Mouse (Mus musculus) lung, adult 2 months (tissue): ENCODE results near the gene Ndufs2. TPM values are rescaled to one million over a fixed set of nuclear protein-coding genes. Genes with fewer than 3 reads are reported as not detected.
A peak's percentile ranks its signal among the peaks of the same experiment; 100 is the strongest.
"Not testable (repeated sequence)": the region's sequence is repeated elsewhere in the genome, so short reads cannot be mapped to it uniquely, and the experiment has no call there.

ENCODE experiments used
- DNase-seq: peaks from one replicate; pipeline ENCODE4 v3.0.0; 2022
- H3K4me1 ChIP-seq: fragments of 200-500 bp; 2 replicates; pipeline ENCODE4 v1.6.1; 2011; ENCODE audit warnings: low read length; ENCODE audit not compliant: control insufficient read depth, insufficient read depth
- H3K4me3 ChIP-seq: fragments of 200-500 bp; replicated peaks from 2 replicates; pipeline ENCODE3; 2011; ENCODE audit warnings: low read depth, mild to moderate bottlenecking, control low read depth, low read length; ENCODE audit errors: extremely low read depth
- CTCF ChIP-seq: fragments of 200-500 bp; IDR thresholded peaks from 2 replicates; pipeline ENCODE4 v1.5.1; 2011; ENCODE audit warnings: mild to moderate bottlenecking, low read length, control low read depth; ENCODE audit not compliant: insufficient read depth
- POLR2A ChIP-seq: fragments of 200-500 bp; IDR thresholded peaks from 2 replicates; pipeline ENCODE4 v1.6.1; 2011; ENCODE audit warnings: low read depth, mild to moderate bottlenecking, control low read depth, low read length, borderline replicate concordance; ENCODE audit errors: extremely low read depth
- WGBS: fragments of 180-500 bp; shearing (Covaris S2); methylation state at CpG from one replicate; pipeline ENCODE4 v1.1.7; 2018; 5-methylcytosine and 5-hydroxymethylcytosine counted together
- polyA plus RNA-seq: library from polyadenylated mRNA; depleted of rRNA; stranded (reverse); fragments of >200 nt; gene quantifications from 2 replicates; pipeline ENCODE4 v1.2.3, GENCODE M21; 2012

Ndufs2 gene
- polyA plus RNA-seq, 1 experiment: 118 TPM

GRCm38 (mm10) chr1:171246709-171247452, 4.3 kb downstream of the Ndufs2 start:
- DNase-seq: peak; percentile 94
- Histone ChIP-seq H3K4me1 (peaks cover 15% of the 10 kb centered on the region), H3K4me3 (peak overlapping the region; percentile 88)
- peak; percentile 94; the same call in 1 of the 2 replicates for TF ChIP-seq POLR2A
- peak; percentile 69 for TF ChIP-seq CTCF
- WGBS: under 1% methylated on average over 41 of the region's 41 CpGs

DNA sequence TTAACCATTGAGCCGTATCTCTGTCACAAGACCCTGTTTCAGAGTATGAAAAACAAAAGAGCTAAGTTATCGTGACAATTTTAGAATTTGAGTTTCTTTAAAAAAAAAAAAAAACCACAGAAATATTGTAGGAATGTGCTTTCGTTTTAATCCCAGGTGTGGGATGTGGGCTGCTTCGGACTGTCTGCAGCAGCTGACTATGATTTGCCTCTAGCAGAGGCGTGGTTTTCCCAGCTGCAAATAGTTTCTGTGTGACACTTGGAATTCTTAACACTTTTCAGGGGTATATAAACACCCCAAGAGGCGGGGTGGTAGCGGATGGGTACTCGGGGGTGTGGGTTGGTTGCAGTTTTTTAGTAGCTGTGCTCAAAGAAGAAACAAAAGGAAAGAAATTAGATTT, 5.8 kb downstream of the Ndufs2 start:
- DNase-seq: no peak

DNA sequence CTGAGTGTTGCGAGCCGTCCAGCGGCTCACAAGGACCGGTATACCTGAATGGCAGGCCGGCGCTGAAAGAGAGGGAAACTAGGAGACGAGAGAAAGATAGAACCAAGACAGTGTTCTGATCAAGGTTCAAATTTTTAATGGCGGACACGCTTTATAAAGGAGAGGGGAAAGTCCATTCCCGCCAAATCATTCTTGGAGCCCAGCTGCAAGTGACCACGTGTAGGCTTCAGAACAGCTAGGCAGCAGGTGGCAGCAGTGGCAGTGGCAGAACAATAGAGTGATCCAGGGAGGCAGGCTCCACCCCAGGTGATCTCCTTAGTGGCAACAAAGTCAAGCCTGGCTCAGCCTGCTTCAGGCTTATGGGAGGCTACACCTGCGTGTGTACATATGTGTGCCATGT, 9.2 kb downstream of the Ndufs2 start:
- not testable (repeated sequence) for H3K4me3 ChIP-seq, H3K4me1 ChIP-seq, DNase-seq
- 86% methylated on average over 12 of the region's 12 CpGs for WGBS

More for the DNA sequence above, 5.8 kb downstream of the Ndufs2 start:
- 76% methylated on average over 8 of the region's 8 CpGs for WGBS
- Histone ChIP-seq H3K4me1 (peaks cover 15% of the 10 kb centered on the region), H3K4me3 (no peak overlapping the region)
- TF ChIP-seq POLR2A (no peak), CTCF (no peak)

GRCm38 (mm10) chr1:171240911-171241310, 10.3 kb downstream of the Ndufs2 start:
- DNase-seq: no peak
- no peak overlapping the region for H3K4me3 ChIP-seq
- TF ChIP-seq CTCF (no peak), POLR2A (no peak)
- 88% methylated on average over 10 of the region's 10 CpGs for WGBS
- H3K4me1 ChIP-seq: no peaks in the 10 kb centered on the region

DNA sequence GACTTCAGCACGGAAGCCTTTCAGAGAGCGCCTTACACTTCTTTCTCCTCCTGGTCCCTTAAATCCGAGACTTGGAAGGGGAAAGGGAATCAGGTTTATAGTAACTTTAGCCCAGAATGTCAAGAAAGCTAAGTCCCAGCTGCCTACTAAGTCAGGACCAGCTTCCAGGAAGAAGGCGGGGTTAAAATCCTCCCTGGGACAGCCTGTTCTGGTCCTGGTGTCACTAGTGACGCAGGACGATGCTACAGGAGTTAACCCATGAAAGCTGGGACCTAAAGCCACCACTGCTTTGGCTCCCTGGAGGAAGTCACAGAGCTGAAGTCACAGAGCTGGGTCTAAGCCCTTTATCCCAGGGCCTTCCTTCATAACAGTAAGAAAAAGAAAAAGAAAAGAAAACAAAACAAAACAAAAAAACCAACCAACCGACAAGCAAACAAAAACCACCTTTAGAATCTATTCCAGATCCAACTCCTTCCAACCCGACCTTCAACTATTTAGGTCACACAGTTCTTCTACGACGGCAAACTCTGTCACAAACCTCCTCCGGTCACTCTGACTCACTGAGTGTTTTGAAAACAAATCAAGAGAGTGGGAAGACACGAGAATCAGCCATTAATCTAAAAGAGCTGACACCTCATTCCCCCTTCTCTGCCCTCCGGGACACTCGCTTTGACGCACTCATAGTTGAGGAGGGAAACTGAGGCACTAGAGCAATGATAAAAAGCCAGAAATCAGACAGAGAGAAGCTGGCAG, 11.0 kb downstream of the Ndufs2 start:
- H3K4me1 ChIP-seq: no peaks in the 10 kb centered on the region
- TF ChIP-seq CTCF (no peak), POLR2A (no peak)
- H3K4me3 ChIP-seq: no peak overlapping the region
- WGBS: 57% methylated on average over 15 of the region's 15 CpGs
- no peak for DNase-seq

GRCm38 (mm10) chr1:171238463-171238862, 12.7 kb downstream of the Ndufs2 start:
- 67% methylated on average over 14 of the region's 14 CpGs for WGBS
- DNase-seq: peak; percentile 70
- Histone ChIP-seq H3K4me1 (peaks cover under 1% of the 10 kb centered on the region; the same call in 1 of the 2 replicates), H3K4me3 (no peak overlapping the region)
- TF ChIP-seq POLR2A: no peak
- peak; percentile 73 for TF ChIP-seq CTCF

GRCm38 (mm10) chr1:171237438-171237837, 13.8 kb downstream of the Ndufs2 start:
- 64% methylated on average over 6 of the region's 6 CpGs for WGBS
- no peak for TF ChIP-seq POLR2A
- no peak for TF ChIP-seq CTCF
- H3K4me1 ChIP-seq: peaks cover 4% of the 10 kb centered on the region; the same call in 1 of the 2 replicates
- no peak overlapping the region for H3K4me3 ChIP-seq
- no peak for DNase-seq

- peaks cover 4% of the 10 kb centered on the region; the same call in 1 of the 2 replicates for H3K4me1 ChIP-seq
- no peak for DNase-seq
- no peak overlapping the region for H3K4me3 ChIP-seq
- TF ChIP-seq POLR2A: no peak
- no peak for TF ChIP-seq CTCF
- 68% methylated on average over 4 of the region's 4 CpGs for WGBS
These were observed 15.4 kb downstream of the Ndufs2 start for GRCm38 (mm10) chr1:171235791-171236190.

DNA sequence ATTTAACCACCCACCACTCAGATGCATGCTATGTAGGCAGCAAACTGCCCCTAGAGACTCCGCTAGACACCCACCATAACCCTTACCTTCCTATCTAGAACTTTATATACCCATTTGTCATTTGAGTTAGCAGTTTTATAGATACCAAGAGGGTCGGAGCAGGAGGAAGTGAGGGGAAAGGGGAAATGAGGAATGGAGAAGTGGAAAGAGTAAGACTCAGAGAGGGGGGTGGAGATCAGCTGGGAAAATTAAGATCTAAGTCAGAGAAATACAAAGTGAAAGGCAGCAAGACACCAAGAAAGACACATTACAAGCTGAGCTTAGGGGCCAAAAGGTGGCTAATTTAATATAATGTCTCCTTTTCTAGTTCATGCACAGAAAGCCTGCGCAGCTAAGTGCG, 16.6 kb downstream of the Ndufs2 start:
- no peak overlapping the region for H3K4me3 ChIP-seq
- peaks cover 4% of the 10 kb centered on the region; the same call in 1 of the 2 replicates for H3K4me1 ChIP-seq
- no peak for DNase-seq
- whole genome bisulfite sequencing: 75% methylated on average over 4 of the region's 4 CpGs
- TF ChIP-seq POLR2A (no peak), CTCF (no peak)
